Mouse (Mus musculus) neural tube, embryonic 11.5 days (tissue): Measurements from ENCODE around the gene Cwc25. TPM values are rescaled to one million over a fixed set of nuclear protein-coding genes. Genes with fewer than 3 reads are reported as not detected.
A peak's percentile ranks its signal among the peaks of the same experiment; 100 is the strongest.
"Not testable (repeated sequence)": the region's sequence is repeated elsewhere in the genome, so short reads cannot be mapped to it uniquely, and the experiment has no call there.

Experiments used
- ATAC-seq: fragments of 200-750 bp; cut with Nextera tagmentation; 2 replicates; pipeline ENCODE4 v1.8.0; 2017; ENCODE audit warnings: moderate number of reproducible peaks, mild to moderate bottlenecking, moderate TSS enrichment, moderate library complexity; ENCODE audit not compliant: insufficient read depth, low FRiP score, low TSS enrichment
- DNase-seq: peaks from one replicate; pipeline ENCODE4 v3.0.0-alpha.2; 2015; ENCODE audit warnings: low spot score
- H3K27ac ChIP-seq: fragments of 300-500 bp; sonication (generic); 2 replicates; pipeline ENCODE4 v1.5.1; 2014; ENCODE audit warnings: low read depth, mild to moderate bottlenecking, low read length
- H3K27me3 ChIP-seq: fragments of 300-500 bp; sonication (generic); 2 replicates; pipeline ENCODE4 v1.6.1; 2014; ENCODE audit warnings: mild to moderate bottlenecking, low read length, mixed read lengths; ENCODE audit not compliant: control insufficient read depth, insufficient read depth
- H3K36me3 ChIP-seq: fragments of 300-500 bp; sonication (generic); 2 replicates; pipeline ENCODE4 v1.6.1; 2014; ENCODE audit warnings: mild to moderate bottlenecking, low read length, moderate library complexity, mixed read lengths; ENCODE audit not compliant: control insufficient read depth, insufficient read depth
- H3K4me1 ChIP-seq: fragments of 300-500 bp; sonication (generic); 2 replicates; pipeline ENCODE4 v1.6.1; 2014; ENCODE audit warnings: low read length, mixed read lengths; ENCODE audit not compliant: control insufficient read depth, insufficient read depth
- H3K4me2 ChIP-seq: fragments of 300-500 bp; sonication (generic); 2 replicates; pipeline ENCODE4 v1.6.1; 2014; ENCODE audit warnings: low read depth, mild to moderate bottlenecking, moderate library complexity
- H3K4me3 ChIP-seq: fragments of 300-500 bp; sonication (generic); 2 replicates; pipeline ENCODE4 v1.5.1; 2014; ENCODE audit warnings: low read depth, low read length
- H3K9ac ChIP-seq: fragments of 300-500 bp; sonication (generic); 2 replicates; pipeline ENCODE4 v1.6.1; 2014; ENCODE audit warnings: mild to moderate bottlenecking, low read length
- H3K9me3 ChIP-seq: fragments of 300-500 bp; sonication (generic); 2 replicates; pipeline ENCODE4 v1.6.1; 2016; ENCODE audit warnings: low read length; ENCODE audit not compliant: control insufficient read depth
- WGBS: fragments of 180-500 bp; shearing (Covaris S2); extraction: QIAGEN DNeasy Blood & Tissue Kit; methylation state at CpG from one replicate; pipeline ENCODE4 v1.1.7; 2014; 5-methylcytosine and 5-hydroxymethylcytosine counted together
- polyA plus RNA-seq: library from polyadenylated mRNA; unstranded; fragments of >200 nt; fragmentation: Nextera tagmentation; extraction: Ambion mirVana; gene quantifications from 2 replicates; pipeline ENCODE4 v1.2.1, GENCODE M21; 2014

The Cwc25 gene
- polyA plus RNA-seq, 1 experiment from 2014 or later: 13.7 TPM

DNA sequence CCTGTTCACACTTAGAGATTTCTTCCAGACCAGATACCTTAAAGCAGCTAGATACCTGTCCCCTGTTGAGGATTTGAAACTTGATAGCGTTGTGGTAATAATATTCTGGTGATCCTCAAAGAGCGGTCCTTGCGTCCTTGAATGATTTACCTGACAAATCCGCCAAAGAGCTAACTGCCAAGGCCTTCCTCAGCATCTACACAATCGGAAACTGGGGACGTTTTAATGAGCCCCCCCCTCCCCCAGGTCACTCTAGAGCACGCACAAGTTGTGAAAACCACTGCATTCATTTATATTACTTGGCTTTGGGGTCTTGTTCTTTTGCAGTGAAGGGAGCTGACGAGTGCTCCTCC lies 31.7 kb upstream of the Cwc25 start:
- ATAC-seq (no peak), DNase-seq (no peak)
- Histone ChIP-seq H3K9me3 (no peaks in the 10 kb centered on the region), H3K4me2 (peak overlapping the region; percentile 14; the same call in 1 of the 2 replicates), H3K9ac (no peak overlapping the region), H3K36me3 (no peaks in the 10 kb centered on the region), H3K27ac (no peak overlapping the region), H3K27me3 (no peaks in the 10 kb centered on the region), H3K4me3 (no peak overlapping the region), H3K4me1 (peaks cover 14% of the 10 kb centered on the region)
- 36% methylated on average over 8 of the region's 8 CpGs for WGBS

GRCm38 (mm10) chr11:97797369-97798082 lies 31.2 kb upstream of the Cwc25 start:
- ATAC-seq: no peak
- Histone ChIP-seq H3K27ac (no peak overlapping the region), H3K9ac (no peak overlapping the region), H3K4me3 (no peak overlapping the region), H3K4me1 (peaks cover 14% of the 10 kb centered on the region), H3K4me2 (no peak overlapping the region; the same call in 1 of the 2 replicates), H3K36me3 (no peaks in the 10 kb centered on the region), H3K9me3 (no peaks in the 10 kb centered on the region), H3K27me3 (no peaks in the 10 kb centered on the region)
- 56% methylated on average over 15 of the region's 15 CpGs for WGBS
- no peak for DNase-seq

GRCm38 (mm10) chr11:97796910-97797309 lies 30.6 kb upstream of the Cwc25 start:
- H3K9me3 ChIP-seq: no peaks in the 10 kb centered on the region
- peaks cover 9% of the 10 kb centered on the region for H3K4me1 ChIP-seq
- 7% methylated on average over 6 of the region's 6 CpGs for WGBS
- no peaks in the 10 kb centered on the region for H3K36me3 ChIP-seq
- no peak overlapping the region for H3K4me3 ChIP-seq
- no peak overlapping the region for H3K4me2 ChIP-seq
- DNase-seq (peak; percentile 52), ATAC-seq (no peak)
- H3K27me3 ChIP-seq: no peaks in the 10 kb centered on the region
- H3K27ac ChIP-seq: no peak overlapping the region
- H3K9ac ChIP-seq: no peak overlapping the region

DNA sequence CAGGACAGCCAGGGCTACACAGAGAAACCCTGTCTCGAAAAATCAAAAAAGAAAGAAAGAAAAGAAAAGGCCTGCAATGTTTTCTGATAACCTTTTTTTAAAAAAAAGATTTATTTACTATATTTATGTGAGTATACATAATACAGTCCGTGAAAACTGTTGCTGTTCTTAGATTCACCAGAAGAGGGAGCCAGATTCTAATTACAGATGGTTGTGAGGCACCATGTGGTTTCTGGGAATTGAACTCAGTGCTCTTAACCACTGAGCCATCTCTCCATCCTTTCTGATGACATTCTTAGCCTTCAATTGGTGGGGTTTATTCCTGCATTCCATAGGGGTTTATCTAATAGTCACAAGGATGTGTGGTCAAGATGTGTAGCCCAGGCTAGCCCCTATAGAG lies 26.8 kb upstream of the Cwc25 start:
- Histone ChIP-seq H3K36me3 (no peaks in the 10 kb centered on the region), H3K9ac (no peak overlapping the region), H3K4me2 (no peak overlapping the region), H3K9me3 (no peaks in the 10 kb centered on the region), H3K27me3 (no peaks in the 10 kb centered on the region), H3K4me3 (no peak overlapping the region), H3K27ac (no peak overlapping the region), H3K4me1 (no peaks in the 10 kb centered on the region)
- 12% methylated on average over 2 of the region's 2 CpGs for WGBS
- DNase-seq (no peak), ATAC-seq (no peak)

DNA sequence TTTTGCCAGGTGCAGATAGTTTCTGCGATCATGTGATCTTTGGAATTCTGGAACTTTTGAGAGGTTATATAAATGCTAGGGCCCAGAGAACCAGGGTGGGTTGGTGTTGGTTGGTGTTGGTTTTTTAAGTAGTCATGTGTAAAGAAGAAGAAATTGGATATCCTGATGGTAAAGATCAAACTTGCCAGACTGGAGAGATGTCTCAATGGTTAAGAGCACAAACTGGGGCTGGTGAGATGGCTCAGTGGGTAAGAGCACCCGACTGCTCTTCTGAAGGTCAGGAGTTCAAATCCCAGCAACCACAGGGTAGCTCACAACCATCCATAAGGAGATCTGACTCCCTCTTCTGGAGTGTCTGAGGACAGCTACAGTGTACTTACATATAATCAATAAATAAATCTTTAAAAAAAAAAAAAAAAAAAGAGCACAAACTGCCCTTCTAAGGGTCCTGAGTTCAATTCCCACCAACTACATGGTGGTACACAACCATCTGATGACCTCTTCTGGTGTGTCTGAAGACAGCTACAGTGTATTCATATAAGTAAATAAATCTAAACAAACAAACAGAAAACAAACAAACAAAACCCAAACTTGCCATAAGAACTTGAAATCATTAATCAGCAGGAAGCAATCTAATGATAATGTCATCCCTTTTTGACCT lies 24.6 kb upstream of the Cwc25 start:
- not testable (repeated sequence) for DNase-seq
- WGBS: 90% methylated on average over 2 of the region's 2 CpGs

DNA sequence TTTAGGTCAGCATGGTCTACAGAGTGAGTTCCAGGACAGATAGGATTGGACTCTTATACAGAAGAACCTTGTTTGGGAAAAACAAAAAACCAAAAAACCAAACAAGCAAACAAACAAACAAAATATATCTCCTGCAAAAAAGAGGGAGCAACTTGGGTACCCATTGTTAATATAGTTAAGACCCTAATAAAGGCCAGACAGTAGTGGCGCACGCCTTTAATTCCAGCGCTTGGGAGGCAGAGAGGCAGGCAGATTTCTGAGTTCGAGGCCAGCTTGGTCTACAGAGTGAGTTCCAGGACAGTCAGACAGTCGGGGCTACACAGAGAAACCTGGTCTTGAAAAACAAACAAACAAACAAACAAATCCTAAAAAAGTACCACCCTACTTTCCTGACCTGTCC lies 23.4 kb upstream of the Cwc25 start:
- H3K4me1 ChIP-seq: no peaks in the 10 kb centered on the region
- no peak for DNase-seq
- H3K9me3 ChIP-seq: no peaks in the 10 kb centered on the region
- no peak overlapping the region for H3K9ac ChIP-seq
- no peak for ATAC-seq
- 81% methylated on average over 5 of the region's 5 CpGs for WGBS
- no peak overlapping the region for H3K4me3 ChIP-seq
- no peak overlapping the region for H3K4me2 ChIP-seq
- H3K36me3 ChIP-seq: no peaks in the 10 kb centered on the region
- H3K27me3 ChIP-seq: no peaks in the 10 kb centered on the region
- H3K27ac ChIP-seq: no peak overlapping the region

More for the DNA sequence above, 24.6 kb upstream of the Cwc25 start:
- H3K9me3 ChIP-seq, H3K9ac ChIP-seq, ATAC-seq, H3K4me2 ChIP-seq, H3K27me3 ChIP-seq, H3K4me3 ChIP-seq, H3K4me1 ChIP-seq, H3K27ac ChIP-seq, H3K36me3 ChIP-seq: not testable (repeated sequence)

DNA sequence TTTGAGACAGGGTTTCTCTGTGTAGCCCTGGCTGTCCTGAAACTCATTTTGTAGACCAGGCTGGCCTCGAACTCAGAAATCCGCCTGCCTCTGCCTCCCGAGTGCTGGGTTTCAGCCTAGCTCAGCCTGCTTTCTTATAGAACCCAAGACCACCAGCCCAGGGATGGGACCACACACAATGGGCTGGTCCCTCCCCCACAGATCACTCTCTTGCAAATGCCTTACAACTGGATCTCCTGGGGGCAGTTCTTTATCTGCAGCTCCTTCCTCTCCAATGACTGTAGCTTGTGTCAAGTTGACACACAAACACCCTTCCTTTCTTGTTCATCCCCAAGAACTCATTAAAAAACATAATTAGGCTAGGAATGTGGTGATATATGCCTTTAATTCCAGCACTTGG lies 21.6 kb upstream of the Cwc25 start:
- Histone ChIP-seq H3K27me3 (no peaks in the 10 kb centered on the region), H3K4me1 (no peaks in the 10 kb centered on the region), H3K9ac (no peak overlapping the region), H3K9me3 (no peaks in the 10 kb centered on the region), H3K4me2 (no peak overlapping the region), H3K36me3 (no peaks in the 10 kb centered on the region), H3K27ac (no peak overlapping the region), H3K4me3 (no peak overlapping the region)
- WGBS: 96% methylated on average over 3 of the region's 3 CpGs
- no peak for ATAC-seq
- DNase-seq: no peak

- no peaks in the 10 kb centered on the region for H3K27me3 ChIP-seq
- under 1% methylated on average over 10 of the region's 10 CpGs for WGBS
- H3K9me3 ChIP-seq: no peaks in the 10 kb centered on the region
- no peak overlapping the region for H3K27ac ChIP-seq
- peaks cover 23% of the 10 kb centered on the region for H3K36me3 ChIP-seq
- H3K9ac ChIP-seq: peak overlapping the region; percentile 66
- H3K4me2 ChIP-seq: peak overlapping the region; percentile 87
- peaks cover 12% of the 10 kb centered on the region for H3K4me1 ChIP-seq
- no peak for DNase-seq
- ATAC-seq: no peak; the same call in 1 of the 2 replicates
- peak overlapping the region; percentile 96 for H3K4me3 ChIP-seq
These were observed 16.2 kb upstream of the Cwc25 start for GRCm38 (mm10) chr11:97782564-97782895.
